Mouse (Mus musculus) frontal cortex, adult 2 months (tissue): ENCODE results near the gene Mb. TPM values are rescaled to one million over a fixed set of nuclear protein-coding genes. Genes with fewer than 3 reads are reported as not detected.

Experiments
- DNase-seq, 2 experiments: peaks; one replicate each; pipeline ENCODE4 v3.0.0; 2022; ENCODE audit warnings: low spot score in 1 of 2; ENCODE audit errors: extremely low spot score in 1 of 2
- polyA plus RNA-seq: library from polyadenylated mRNA; depleted of rRNA; stranded (reverse); fragments of >200 nt; gene quantifications from 2 replicates; pipeline ENCODE4 v1.2.3, GENCODE M21; 2012

Mb gene
- polyA plus RNA-seq, 1 experiment: 0.28 TPM

DNA sequence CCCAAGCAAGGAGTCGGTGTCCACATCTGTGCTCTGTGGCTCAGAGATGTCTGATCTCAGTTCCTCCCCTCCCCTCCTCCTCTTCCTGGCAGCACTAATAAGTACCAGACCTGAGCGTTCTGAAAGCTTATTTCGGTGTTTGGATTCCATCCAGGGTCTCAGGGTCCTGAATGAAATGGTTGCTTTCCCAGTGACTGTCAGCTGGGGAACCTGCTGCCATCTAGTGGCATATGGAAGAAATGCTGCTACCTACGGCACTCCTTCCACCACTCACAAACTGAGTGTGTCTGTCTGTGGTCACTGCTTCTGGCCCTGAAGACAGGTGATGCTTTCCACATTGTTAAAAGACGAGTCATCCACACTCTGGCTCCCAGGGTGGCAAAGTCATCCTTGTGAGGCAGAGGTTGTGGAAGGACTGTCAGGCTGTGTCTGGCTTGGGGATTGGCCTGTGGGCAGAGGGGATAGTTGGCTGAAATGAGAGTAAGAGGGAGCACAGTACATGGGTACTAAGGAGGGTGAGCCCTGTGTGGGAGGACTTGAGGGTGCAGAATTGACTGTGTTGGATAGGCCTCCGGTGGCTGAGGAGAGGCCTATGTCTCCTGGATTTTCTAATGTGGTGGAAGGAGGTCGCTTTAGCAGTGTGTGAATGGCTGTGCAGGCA is 21.0 kb downstream of the Mb start:
- peak in 1 of 2 experiments; percentile 75 for DNase-seq

DNA sequence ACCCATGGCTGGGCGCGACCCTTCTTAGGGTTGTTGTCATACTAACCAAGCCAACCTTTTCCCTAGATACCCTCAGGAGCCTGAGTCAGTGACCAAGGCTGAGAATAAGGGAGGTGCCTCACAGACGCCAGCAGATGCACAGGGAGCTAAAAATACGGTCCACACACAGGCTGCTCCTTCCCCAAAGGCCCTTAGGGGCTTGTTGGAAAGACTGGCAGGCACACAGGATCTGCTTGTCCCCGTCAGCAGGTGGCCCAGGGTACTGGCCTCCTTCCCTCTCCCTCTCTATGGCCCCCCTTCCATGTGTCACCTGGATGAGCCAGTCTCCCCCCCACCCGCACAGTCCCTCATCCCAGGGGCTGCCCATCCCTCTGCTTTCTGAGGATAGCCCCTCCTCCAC is 22.8 kb downstream of the Mb start:
- no peak for DNase-seq

- DNase-seq: no peak
Observed at GRCm38 (mm10) chr15:77027117-77027516, 23.4 kb downstream of the Mb start.

DNA sequence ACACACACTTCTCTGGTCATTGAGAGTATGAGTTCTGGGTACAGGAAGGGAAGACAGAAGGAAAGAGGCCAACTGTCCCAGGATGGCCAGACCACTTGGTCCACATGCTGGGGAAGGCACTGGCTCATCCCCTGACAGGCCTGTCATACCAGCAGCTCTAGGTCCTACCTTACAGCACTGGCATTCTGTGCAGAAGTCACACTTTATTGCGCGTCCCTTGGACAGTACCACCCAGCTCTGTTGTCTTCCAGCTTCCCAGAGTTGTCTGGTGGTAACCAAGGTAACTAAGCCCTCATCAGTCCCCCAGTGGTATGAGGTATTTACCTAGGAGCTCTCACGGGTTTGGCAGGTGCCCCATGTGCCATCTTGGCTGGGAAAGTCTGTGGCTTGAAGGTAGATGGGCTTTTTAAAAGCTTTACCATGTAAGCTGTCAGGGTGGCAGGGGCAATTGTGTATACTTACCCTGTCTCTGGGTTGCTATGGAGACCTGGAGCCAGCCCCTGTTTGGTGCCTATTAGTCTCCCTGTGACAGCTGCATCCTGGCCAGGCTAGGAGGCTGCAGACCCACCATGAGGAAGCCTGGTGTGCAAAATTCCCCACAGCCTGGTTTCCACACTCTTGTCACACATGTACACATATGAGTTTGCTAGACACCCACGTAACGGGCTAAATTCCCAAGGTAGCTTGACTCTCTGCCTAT is 24.4 kb downstream of the Mb start:
- no peak for DNase-seq

DNA sequence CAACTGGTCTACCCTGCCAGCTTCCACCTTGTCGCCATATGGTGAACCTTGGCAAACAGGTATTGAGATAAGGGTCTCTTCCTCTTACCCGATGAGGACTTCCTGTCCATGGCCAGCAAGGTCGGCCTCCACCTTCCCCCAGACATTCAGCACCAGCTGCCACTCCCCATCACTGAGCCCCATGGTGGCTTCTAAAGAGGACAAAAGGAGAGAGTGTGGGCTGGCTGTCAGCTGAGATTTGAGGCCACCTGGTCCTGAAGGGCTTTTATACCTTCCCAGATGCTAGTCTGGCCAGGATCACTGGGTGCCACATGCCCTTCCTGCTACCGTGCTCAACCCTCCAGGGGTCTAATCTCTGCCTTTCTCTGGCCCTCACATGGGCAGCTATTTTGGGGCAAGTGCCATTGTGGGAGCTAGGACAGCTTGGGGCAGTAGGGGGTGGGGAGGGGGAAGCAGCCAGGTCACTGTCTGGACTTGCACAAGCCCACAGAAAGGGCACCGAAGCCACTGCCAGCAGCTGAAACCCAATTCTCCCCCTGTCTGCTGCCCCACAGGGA is 28.0 kb downstream of the Mb start:
- no peak for DNase-seq

- no peak for DNase-seq
Observed at GRCm38 (mm10) chr15:77021851-77022250, 28.6 kb downstream of the Mb start.

- no peak for DNase-seq
Observed at GRCm38 (mm10) chr15:77021056-77021455, 29.4 kb downstream of the Mb start.

DNA sequence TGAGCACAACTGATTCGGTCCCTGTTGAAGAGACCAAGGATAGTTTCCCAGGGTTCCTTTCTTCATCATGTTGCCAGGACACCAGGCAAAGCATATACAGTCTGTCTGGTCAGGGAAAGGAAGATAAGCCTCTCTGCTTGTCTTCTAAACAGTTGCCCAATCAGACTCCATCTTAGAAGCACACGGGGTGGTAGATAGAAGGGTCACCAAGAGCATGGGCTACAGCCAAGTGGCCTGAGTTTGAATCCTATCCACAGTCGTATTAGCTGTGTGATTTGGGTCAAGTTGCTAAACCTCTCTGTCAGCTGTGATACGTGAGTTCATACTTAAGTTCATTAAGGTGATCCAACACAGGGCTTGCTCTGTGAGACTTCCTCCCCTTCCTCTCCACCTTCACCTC is 30.3 kb downstream of the Mb start:
- DNase-seq: no peak

DNA sequence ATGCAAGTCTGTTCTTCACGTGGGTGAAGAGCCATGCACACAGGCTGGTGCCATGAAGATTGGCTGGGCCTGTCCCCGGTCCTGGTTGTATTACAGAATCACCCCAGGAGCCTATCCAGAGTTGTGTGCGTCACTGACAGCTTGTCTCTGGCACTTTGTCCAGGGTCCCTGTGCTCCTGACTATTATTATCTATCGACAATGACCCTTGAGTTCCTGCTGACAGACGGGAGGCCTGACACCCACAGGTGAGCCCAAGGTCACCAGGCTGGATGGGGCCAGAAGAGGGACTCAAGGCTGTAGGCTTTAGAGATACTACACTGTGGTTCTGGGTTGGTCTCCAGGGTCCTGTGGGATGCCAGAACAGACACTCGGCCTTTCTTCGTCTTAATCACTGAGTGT is 30.9 kb downstream of the Mb start:
- no peak for DNase-seq

DNA sequence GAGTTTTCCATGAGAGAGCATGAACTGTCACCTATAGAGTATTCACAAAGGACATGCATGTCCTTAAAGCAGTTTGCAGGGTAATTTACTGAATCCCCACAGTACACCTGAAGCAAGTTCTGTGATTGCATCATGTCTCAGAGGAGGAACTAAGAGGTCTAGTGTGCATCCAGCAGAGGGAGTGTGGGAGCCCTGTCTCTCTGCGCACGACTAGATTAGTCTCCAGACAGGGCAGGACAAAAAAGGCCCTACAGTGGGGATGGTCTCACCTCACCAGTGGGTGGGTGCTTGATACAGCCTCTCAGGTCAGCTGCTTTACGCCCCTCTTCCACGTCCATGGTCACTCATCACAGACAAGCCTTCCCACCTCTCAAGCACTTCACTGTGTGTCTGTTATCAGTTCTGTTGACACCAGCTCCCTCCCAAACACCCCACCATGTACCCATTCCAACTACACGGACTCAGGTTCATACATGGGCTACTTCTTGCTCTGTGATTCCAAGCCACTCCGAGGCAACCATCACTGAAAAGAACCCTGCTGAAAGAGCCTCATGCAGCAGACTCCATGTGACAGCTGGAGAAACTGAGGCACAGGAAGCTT is 31.6 kb downstream of the Mb start:
- peak in 1 of 2 experiments; percentile 54 for DNase-seq

GRCm38 (mm10) chr15:77017897-77018296 is 32.6 kb downstream of the Mb start:
- DNase-seq: no peak

DNA sequence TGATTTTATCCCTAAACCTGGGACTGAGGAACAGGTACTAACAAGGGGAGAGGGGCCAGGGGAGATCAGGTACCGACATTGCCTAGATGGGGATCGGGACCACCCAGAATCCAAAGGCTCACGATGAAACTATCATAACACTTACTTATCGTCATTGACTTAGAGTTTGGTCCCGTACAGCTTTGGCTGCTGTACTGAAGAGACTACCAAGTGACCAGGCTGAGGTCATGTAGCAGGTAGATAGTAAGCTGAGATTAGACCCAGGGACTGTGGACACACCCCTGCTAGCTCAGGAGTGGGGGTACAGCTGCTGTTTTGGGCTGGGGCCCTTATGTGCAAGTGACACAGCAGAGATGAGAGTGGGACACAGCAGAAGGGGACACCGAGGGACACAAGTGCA is 34.0 kb downstream of the Mb start:
- DNase-seq: no peak

- no peak for DNase-seq
Observed at GRCm38 (mm10) chr15:77014985-77015384, 35.5 kb downstream of the Mb start.

GRCm38 (mm10) chr15:77014431-77014830 is 36.0 kb downstream of the Mb start:
- no peak for DNase-seq

DNA sequence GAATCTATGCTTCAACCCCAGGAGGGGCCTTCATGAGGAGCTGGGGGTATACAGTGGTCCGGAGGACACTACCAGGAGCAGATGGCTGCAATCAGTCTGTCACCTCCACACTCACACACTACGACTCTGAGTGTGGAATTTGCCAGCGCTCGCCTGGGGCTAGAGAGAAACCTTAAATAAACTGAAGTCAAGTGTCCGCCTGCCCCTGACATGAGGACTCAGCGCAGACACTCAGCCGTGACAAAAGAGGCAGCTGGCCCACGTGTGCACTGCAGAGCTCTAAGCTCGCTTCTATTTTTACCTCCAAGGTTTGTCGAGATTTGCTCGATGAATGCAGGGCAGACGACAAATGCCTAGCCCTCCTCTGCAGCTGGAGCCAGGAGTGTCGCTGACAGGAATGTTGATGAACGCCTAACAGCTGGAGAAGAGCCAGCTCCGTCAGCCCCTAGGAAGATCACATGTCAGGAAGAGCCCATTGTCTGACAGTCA is 36.7 kb downstream of the Mb start:
- peak in 1 of 2 experiments; percentile 57 for DNase-seq

GRCm38 (mm10) chr15:77008851-77009250 is 41.6 kb downstream of the Mb start:
- DNase-seq: no peak

DNA sequence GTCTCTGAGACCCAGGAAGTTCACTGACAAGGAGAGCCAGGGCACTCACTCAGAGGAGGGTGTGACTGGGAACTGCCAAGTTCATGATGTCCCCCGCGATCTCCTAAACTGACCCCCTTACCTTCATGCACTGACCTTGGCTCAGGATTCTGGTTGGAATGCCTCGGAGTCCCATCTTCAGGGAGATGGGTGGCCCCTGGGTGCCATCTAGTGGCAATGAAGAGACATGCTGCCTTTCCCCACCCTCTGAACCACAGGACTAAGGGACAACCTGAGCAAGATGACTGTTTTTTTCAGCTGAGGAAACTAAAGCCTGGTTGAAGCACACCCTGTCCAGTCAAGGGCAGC is 46.6 kb downstream of the Mb start:
- DNase-seq: peak in 1 of 2 experiments; percentile 78

GRCm38 (mm10) chr15:77003173-77003867 is 47.1 kb downstream of the Mb start:
- DNase-seq: no peak

- peak in 1 of 2 experiments; percentile 47 for DNase-seq
Observed at GRCm38 (mm10) chr15:76998878-76999588, 51.4 kb downstream of the Mb start.

- no peak for DNase-seq
Observed at GRCm38 (mm10) chr15:76998048-76998447, 52.4 kb downstream of the Mb start.
